Mouse (Mus musculus): ENCODE measurements around the gene Rab3ip.

The Rab3ip gene

DNA sequence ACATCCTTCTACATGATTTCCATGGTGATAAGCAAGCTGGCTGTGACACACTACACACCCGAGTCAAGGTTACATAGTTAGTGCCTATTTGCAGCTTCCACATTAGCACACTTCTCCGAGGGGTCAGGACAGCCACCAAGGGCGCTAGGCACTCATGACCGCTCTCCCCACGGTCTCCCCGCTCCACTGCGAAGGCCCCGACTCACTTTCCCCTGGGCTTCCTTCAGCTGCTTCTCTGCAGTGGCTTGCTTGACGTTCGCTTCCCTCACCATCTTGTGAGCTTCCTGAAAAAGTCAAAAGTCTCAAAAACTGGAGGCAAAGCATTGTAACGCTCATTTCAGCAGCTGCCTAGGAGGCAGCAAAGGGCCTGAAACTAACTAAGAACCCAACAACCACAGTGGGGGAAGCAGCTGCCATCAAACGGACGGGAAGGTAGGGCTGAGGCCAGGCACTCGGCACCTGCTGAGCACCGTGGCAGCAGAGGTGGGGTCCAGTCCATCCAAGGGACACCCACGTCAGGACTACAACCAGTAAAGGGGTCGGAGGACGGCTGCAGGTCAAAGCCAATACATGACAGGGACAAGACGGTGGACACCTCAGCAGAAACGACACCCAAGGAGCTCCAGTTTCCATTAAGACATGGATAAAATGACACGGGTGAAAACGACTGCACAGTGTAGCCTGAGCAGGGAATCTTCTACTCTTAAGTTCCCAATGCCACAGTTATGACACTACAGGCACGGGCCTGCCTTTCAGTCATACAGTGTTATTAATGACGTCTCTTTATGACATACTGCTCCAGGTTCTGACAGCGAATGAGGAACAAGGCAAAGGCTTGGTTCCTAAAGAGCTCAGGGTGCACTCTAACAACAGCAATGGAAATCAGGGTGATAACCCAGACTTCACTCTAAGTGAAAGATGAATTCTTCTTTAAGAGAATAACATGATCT, 30.9 kb downstream of the Rab3ip start:
- DNase-seq = no peak

DNA sequence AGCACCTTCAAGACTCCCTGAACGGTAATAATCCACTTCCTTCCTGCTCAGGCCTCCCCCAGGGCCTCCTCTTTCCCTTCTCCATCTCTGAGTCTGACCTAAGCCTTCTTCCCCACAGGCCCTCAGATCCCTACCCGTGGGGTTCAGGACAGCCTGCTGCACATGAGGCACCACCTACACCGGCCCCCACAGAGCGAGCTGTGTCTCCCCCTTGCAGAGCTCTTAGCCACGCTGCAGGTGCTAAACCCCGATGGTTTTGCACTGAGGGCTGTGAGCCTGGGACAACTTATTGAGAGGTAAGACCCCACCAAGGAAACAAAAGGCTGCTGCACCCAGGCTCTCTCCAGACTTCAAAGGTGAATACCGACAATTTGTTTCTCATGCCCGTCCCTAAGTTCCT, 34.0 kb downstream of the Rab3ip start:
- DNase-seq = no peak

DNA sequence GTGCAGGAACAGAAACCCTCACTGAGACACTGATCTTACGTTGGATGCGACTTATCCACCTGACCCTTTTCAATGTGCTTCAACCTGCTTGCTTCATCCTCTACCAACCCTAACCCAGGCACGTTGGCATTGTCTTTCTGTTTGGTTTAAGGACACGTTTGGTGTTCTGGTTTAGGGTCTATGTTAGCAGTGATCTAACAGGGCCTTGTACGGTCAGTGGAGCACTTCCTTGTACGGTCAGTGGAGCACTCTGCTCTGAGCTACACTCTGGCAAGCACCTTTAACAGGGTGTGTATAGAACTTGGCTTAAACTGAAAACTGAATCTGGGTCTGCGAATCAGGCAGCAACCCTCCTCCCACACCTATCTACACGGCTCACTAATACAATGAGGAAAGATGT, 35.3 kb downstream of the Rab3ip start:
- DNase-seq = no peak

DNA sequence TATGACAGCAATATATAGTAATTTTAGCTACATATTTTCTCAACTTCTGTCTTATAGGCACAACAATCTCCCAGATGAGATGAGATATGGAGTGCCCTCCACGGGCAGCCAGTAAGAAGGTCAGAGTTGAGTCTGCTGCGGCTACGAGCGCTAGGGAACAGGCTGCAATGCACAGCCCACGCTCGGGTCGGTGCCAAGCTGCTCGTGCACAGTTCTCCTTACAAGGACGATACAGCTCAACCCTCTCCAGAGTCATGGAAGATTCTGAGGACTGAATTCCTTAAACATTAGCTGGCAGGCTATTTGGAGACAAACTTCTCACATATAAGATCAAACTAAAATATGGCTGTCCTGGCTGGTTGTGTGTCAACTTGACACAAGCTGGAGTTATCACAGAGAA, 36.0 kb downstream of the Rab3ip start:
- no peak for DNase-seq

DNA sequence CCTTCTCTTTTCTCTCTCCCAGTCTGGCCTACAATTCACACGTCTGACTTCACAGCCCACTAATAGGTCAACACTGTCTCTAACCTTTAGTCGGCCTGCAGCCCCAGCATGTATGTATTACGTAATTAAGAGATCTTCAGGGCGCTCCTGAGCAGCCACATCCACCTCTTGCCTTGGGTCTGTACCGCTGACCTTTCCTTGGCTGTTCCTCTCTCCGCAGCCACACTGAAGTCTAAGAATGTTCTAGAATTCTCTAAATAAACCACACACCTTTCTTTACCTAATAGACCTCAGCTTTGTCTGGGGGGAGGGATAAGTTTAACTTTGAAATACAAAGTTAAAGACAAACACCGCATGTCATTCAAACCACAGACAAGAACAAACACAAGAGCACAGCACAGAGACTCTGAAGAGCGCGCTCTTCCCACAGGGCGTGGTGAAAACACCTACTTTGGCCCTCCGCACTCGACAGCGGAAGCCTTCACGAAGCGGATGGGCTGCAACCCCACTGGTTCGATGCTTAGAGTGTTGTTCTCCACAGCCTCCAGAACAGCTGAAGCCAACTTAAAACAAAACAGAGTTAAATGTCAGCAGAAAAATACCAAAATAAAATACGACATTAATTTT, 36.8 kb downstream of the Rab3ip start:
- no peak for DNase-seq

DNA sequence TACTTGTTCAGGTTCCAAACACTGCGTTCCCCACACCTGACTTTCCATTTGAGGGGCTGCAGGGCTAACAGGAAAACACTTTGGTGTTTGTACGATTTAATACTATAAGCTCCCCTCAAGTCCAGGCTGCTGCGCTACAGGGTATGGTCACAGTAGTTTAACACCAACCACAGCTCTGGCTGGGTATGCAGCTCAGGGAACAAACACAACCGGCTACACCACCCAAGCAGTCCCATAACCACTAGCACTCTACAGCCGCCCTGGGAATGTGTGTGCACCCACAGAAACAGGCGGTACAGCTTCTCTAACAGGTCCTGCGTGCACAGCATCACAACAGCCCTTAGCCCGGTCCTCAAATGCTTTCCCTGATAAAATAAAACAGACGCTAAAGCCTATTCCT, 37.7 kb downstream of the Rab3ip start:
- no peak for DNase-seq

DNA sequence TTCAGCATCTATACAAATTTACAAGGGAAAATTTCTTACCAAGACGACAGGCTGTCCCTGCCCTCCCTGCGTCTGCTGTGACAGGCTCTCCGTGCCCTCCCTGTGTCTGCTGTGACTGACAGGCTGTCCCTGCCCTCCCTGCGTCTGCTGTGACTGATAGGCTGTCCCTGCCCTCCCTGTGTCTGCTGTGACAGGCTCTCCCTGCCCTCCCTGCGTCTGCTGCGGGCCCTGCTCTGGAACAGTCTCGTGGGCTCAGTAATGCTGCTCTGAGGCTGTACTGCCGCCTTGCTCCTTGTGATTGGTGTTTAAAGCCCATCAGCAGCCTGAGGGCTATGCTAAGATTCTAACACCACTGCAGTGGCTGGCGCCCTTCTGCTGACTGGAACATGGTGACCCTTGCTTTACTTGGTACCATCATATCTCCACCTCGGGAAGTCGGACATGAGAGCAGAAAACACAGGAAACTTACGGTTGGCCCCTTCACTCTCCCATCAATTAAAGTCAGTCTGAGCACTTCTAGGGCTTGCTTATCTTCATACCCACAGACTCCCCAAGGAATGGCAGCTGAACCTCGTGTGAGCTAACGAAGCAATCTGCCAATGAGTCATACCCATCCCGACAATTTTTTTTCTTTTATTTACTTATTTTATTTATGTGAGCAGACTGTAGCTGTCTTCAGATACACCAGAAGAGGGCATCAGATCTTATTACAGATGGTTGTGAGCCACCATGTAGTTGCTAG, 41.5 kb downstream of the Rab3ip start:
- no peak for DNase-seq

DNA sequence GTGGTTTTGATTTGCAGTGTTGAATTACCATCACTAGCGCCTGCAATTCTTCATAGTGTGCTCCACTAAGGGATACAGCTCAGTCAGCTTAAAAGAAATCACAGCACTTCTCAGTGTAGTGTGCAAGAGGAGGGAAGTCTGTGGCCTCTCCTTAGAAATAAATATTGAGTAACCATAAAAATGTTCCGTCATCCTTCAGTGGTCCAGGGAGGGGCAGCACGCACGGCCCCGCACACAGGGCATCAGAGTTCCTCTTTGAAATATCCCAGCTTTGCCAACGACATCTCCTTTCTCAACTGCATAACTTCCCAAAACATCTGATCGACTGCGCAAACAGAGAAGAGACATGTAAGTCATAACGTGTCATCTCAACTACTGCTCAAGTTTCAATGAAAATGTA, 43.8 kb downstream of the Rab3ip start:
- DNase-seq = no peak

DNA sequence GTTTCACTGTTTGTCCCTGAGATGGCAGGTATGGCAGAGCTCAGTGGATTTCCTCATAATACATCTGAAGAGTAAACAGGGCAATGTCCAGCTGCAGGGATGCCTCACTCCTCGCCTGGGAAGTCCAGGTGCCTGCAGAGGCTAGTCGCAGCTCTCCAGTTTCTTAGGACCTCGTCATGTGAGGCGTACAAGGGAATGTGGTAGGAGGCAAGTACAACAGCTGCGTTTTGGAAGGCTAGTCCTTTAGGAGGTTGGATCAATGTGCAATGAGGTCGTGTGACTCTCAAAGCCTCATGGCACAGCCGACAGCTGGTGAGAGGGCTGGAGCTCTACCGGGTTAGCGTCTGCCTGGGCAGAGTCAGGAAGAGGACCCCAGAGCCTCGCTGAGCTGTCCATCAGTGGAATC, 46.1 kb downstream of the Rab3ip start:
- no peak for DNase-seq

DNA sequence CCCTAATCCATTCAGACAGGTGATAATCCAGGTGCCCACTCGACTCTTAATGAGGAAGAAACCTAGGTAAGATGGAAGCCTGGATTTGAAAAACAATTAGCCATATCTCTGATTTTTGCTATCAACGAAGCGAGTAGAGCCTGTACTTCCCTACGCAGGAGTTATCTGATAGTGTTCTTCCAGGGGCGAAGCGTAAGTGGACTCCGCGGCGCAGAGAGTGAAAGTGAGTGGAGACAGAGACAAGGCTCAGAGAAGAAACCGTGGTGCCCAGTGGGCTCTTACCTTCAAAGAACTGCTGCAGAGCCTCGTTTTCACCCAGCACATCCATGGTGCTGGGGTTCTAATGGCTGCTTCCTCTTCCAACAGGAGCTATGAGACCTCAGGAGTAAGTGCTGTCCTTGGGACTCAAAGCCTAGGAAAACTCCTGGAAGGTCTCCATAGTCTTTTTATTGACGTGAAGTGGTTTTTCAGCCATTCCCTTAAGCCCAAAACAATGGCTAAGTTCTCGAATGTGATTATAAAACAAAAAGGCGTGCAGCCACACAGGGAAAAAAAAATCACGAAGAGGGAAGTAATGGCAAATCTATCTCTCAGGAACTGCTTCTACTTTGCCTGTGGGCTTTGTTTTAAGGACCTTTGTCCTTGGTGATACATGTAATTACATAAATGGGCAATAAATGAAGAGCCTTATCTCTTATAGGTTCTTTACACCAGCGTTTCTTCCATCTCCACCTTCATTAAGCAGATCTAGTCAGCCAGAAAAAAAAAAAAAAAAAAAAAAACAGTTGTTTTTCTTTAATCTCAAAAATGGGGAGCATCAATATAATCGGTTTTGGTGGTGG, 54.0 kb downstream of the Rab3ip start, which contains the start of gene Myrfl:
Gene Myrfl (minus strand): TSS at position 584 of the 842 bp plus-strand sequence.
- no peak for DNase-seq

DNA sequence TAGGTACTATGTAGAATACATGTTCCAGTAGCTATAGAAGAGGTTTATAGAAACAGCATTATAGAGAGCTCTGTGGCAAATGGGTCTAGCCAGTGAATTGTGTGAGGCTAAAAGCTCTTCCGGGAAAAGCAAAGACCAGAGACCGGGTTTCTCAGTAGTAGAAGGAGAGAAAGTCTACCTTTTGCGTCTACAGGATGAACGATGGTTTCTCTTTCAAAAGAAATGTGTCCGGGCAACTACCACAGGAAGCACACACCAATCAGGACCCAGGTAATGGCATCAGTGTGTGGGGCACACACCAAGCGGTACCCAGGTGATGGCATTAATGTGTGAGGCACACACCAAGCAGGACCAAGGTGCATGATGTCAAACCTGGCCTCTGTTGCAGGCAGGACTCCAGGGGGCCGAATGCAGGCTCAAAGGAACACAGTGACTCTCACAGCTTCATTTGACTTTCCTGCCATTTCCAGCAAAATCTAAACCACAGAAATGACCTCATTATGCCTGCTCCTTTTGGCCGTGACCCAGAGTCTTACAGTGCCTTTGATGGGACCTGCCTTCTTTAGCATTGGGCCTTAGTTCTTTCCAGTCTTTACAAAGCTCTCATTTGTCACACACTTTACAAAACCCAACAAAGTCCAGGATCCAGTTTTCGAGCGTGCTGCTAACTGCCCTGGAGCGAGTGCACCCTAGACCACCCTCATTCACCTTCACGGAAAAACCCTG, 55.3 kb downstream of the Rab3ip start:
- no peak for DNase-seq

DNA sequence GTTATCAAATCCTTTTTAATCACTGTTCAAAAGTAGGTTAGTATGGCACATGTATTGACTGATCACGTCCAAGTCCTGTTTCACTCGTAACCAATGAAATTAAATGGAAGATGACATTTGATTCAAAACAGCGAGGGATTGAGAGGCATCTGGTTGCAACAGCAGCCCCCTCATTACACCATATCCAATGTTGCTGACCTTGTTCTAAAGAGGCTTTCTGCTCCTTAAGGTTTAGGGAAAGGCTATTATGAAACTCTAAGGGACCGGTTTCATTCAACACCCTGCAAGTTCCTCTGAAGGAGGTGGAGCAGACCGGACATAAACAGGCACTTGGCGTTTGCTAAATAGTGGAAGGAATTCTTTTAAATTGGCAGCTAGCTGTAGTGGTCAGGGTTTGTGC, 56.0 kb downstream of the Rab3ip start:
- DNase-seq = no peak

DNA sequence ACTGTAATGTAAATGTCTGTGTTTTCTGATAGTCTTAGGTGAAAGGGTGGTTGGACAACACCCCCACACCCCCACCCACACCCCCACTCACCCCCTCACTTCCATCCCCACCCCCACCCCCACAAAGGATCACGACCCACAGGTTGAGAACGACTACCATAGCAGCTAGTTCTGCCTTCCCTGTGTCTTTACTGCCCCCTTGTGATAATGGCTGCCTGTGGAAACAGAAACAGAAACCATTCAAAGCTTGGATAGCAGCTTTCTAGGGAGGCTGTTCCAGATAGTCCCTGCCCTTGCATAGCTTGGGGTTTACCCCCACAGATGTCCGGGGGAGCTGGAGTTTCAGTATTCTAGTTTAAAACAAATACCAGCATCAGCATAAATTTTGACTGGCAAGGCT, 56.8 kb downstream of the Rab3ip start:
- peak; percentile 60 for DNase-seq

DNA sequence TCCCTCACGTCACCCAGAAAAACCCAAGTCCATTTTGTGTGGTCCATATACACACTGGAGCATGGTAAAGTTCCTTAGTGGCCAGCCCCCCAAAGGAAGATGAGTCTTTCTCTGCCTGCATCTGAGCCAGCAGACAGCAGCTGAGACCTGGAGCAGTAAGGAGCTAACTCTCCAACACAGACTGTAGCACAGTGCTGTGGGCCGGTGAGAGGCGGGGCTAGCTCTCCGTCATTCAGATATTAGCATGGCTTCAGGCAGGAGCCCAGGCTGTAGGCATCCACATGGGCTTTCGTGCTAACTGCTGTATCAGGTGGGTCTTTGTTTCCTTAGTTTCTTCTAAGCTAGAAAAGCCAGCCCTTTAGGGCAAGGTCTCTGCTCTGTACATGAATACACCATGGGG, 60.0 kb downstream of the Rab3ip start:
- peak; percentile 48 for DNase-seq

DNA sequence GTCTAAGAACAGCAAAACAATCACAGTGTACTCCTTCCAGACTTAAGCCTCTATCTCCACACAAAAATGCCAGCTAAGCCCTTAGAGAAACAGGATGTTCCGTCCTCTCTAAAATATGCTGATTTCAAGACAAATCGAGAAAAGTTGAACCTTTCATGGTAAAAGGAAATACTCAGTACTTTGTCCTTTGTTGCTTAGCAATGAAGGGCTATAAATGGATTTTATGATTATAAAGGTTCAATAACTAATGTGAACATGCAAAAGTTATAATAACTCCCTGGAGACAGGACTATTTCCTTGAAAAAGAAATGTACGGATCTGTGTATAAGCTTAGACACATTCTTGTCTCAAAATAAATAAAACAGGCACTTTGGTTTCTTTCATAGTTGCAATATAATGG, 66.0 kb downstream of the Rab3ip start:
- no peak for DNase-seq

DNA sequence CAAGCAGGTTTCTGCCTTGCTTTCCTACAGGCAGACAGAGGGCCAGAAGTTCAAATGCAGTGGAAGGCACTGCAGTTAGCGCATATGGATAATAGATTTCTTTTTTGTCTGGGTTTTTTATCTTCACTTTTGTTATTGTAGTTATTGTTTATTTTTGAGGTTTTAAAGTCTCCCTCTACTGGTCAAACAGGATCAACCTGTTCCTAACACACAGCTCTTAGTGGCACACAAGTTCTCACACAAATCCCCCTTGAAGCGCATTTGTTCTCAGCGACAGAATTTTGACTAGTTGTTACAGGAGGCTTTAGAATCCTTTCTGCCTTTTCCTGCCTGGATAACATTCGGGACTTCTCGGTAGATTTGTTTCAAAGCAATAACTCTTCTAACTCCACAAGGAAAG, 67.0 kb downstream of the Rab3ip start:
- DNase-seq = no peak

DNA sequence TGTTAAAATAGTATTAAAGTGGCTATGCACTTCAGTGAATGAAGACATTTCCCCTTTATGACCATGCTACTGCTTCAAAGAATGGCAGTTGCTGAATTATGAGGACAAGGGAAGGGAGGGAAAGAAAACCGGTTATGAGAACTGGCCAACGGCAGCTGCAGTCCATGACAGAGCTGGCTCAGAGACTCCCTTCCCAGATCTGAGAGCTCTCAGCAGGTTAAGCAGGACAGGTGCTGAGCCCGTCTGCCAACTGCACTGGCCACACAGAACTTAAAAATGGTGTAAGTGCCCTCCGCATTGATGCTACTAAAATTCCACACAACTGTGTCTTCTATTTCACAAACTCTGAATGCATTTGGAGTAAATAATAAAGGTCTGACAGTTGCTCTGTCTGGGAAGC, 73.1 kb downstream of the Rab3ip start:
- no peak for DNase-seq

DNA sequence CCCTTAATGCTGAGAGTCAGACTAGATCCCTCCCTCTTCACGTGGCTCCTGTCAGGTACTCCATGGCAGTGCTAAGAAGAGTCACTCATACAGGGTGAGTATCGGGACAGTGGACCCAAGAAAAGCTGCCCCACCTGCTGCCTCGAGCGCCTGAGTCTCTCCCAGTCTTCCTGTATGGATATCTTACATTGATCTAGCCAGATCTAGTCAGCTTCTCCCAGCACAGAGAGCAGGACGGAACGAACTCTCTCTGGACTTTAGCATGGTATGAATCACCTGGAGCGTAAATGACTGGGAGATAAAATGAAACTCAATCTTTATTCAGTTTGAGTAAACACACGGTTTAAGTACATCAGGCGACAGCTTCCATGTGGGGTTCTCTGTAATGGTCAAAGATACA, 76.1 kb downstream of the Rab3ip start:
- DNase-seq = no peak

DNA sequence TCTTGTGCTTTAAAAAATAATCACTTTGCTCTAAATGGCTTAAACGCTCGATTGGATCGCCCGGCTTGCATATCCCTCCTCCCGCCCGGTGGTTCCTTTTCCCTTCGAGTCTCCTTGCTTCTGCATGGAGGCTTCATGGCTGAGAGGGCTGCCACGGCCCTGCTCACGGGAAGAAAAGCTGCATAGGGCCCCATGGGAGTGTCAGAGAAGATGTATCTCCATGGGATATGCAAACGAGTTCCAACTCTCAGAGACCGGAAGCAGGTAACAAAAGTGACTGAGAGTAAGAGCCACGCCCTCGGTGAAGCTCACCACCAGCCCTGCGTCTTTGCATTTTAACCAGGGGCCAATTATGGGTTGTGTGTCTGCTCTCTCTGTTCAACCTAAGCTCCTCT, 78.6 kb downstream of the Rab3ip start:
- peak; percentile 24 for DNase-seq

DNA sequence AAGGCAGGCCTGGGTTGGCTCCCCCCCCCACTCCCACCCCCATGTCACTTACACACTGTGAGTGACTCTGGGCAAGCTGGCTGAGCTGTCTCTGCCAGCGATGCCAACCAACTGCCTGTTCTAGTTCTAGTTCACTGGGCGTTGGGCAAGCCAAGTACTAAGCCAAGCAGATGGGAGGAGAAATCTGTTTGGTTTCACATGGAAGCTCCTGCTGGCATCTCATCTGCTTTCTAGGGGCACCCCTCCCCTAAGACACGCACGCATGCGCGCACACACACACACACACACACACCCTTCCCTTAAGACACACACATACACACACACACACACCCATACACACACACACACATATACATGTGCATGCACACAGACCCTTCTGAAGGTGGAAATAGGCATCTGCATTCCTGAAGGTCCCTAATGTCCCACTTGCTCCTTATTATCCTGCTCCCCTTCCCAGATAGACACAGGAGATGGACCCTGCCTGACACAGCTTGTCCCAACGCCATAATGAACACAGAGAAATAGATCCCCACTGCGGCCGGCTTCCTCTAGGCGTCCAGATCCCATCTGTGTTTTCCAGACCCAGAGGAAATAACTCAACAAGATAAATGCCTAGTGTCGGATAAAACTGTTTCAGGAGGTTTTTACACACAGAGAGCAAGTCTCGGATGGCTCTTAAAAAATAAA, 79.1 kb downstream of the Rab3ip start:
- no peak for DNase-seq

DNA sequence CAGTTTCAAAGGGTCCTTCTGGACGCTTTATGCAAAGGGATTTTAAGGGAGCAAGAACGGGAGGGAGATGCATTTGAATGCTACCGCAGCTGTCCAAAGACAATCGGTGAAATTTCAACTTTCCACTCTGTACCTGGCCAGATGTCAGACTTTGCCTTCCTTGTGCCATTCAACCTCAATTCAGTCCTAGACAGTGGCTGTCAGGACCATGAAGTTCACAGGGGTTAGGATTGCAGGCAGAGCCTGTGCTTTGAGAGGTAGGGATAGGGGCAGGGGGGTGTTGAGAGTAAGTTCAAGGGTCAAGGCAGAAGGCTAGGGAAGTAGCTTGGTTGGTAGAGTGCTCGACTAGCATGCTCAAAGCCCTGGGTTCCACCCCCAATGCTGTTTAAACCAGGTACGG, 79.8 kb downstream of the Rab3ip start:
- DNase-seq = no peak
